Mouse (Mus musculus) hindbrain, embryonic 10.5 days (tissue): ENCODE measurements around the gene Ttc29. TPM values are rescaled to one million over a fixed set of nuclear protein-coding genes. Genes with fewer than 3 reads are reported as not detected.

Source experiments
- DNase-seq: peaks from one replicate; pipeline ENCODE4 v3.0.0-alpha.2; 2017; ENCODE audit warnings: low spot score
- H3K27ac ChIP-seq: fragments of 300-500 bp; sonication (generic); 2 replicates; pipeline ENCODE4 v1.5.1; 2016; ENCODE audit warnings: mild to moderate bottlenecking, moderate library complexity
- H3K27me3 ChIP-seq: fragments of 300-500 bp; sonication (generic); 2 replicates; pipeline ENCODE4 v1.6.1; 2016; ENCODE audit warnings: mild to moderate bottlenecking; ENCODE audit not compliant: poor library complexity, insufficient read depth, severe bottlenecking
- H3K36me3 ChIP-seq: fragments of 300-500 bp; sonication (generic); 2 replicates; pipeline ENCODE4 v1.6.1; 2016; ENCODE audit warnings: mild to moderate bottlenecking, moderate library complexity
- H3K4me1 ChIP-seq: fragments of 300-500 bp; sonication (generic); replicated peaks from 2 replicates; pipeline ENCODE4 v1.6.1; 2016; ENCODE audit warnings: mild to moderate bottlenecking
- H3K4me3 ChIP-seq: fragments of 300-500 bp; sonication (generic); 2 replicates; pipeline ENCODE4 v1.5.1; 2016; ENCODE audit warnings: mild to moderate bottlenecking, moderate library complexity
- H3K9me3 ChIP-seq: fragments of 300-500 bp; sonication (generic); 2 replicates; pipeline ENCODE4 v1.6.1; 2016; ENCODE audit warnings: mild to moderate bottlenecking, moderate library complexity
- WGBS: fragments of 180-500 bp; shearing (Covaris S2); methylation state at CpG from one replicate; pipeline ENCODE4 v1.1.7; 2016; 5-methylcytosine and 5-hydroxymethylcytosine counted together
- polyA plus RNA-seq: library from polyadenylated mRNA; unstranded; fragments of >200 nt; fragmentation: Nextera tagmentation; extraction: Ambion mirVana; gene quantifications from 2 replicates; pipeline ENCODE4 v1.2.1, GENCODE M21; 2016

The Ttc29 gene
- polyA plus RNA-seq, 1 experiment from 2014 or later = 1.1 TPM

DNA sequence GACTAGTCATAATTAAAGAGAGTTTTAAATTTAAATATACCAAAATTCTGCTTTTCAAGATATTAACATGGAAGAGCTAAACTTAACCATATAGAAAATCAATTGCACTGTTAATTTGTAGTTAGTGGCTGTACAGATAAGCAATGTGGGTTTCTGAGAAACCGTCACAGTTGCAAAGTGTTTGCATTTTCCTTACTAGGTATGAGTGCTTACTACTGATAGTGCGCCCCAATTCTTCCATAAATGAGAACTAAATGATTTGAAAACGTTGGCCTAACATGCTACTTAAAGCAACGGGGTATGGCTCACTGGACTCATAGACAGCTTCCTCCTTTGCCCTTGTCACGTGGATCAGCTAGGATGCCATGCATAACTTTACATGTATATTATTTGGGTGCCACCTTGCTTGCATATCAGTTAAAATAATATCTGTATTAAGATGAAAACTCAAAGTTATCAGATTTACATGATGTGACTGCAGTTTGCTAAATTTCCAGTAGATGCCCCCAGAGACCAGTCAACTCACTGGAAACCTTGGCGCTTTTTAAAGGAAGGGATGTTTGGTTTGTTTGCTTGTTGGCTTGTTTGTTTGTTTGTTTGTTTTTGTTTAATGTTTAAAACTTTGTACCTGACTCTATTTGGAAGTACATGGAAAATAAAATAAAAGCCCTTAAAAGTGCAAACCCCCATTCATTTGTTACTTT lies 25.0 kb downstream of the Ttc29 start:
- Histone ChIP-seq H3K9me3 (no peaks in the 10 kb centered on the region), H3K4me1 (peaks cover 3% of the 10 kb centered on the region; the same call in 1 of the 2 replicates), H3K4me3 (no peak overlapping the region), H3K36me3 (no peaks in the 10 kb centered on the region), H3K27ac (no peak overlapping the region), H3K27me3 (no peaks in the 10 kb centered on the region)
- no peak for DNase-seq
- 63% methylated on average over 6 of the region's 6 CpGs for WGBS

DNA sequence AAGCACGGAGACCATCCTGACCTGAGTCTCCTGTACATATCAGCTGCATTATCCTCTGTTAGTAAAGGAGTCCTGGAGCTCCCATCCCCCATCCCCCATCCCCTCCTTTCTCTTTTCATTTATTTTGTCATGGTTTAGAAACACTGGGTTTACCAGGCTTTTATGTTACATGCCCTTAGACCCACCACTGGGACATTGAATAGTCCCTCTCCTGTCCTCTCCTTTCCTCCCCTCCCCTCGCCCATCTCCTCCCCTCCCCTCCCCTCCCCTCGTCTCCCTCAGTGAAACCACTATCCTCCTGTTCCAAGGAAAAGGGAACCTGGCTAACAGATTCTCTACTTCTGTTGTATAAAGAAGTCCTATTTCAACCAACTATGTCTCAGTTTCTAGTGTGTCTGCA lies 38.0 kb downstream of the Ttc29 start:
- H3K9me3 ChIP-seq = no peaks in the 10 kb centered on the region
- WGBS = 21% methylated on average over 3 of the region's 3 CpGs
- no peak overlapping the region for H3K27ac ChIP-seq
- DNase-seq = no peak
- H3K4me3 ChIP-seq = no peak overlapping the region
- peaks cover 18% of the 10 kb centered on the region for H3K4me1 ChIP-seq
- H3K36me3 ChIP-seq = no peaks in the 10 kb centered on the region
- H3K27me3 ChIP-seq = no peaks in the 10 kb centered on the region

DNA sequence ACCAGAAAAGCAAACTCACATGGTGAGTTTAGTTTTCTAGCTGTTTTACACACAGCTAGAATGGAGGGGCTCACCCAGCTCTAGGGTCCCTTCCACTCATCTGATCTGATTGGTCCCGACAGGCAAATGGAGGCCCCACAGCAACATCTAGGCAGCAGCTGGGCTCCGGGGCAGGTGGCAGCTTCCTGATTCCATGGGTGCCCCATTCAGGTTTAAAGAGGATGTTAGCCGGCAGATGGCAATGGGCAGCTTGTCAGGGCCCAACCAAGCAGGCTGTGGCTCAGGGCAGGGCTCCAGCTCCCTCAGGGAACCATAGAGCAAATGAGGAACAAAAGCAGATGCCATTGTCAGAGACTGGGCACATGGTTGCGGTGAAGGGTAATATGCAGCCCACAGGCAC lies 41.3 kb downstream of the Ttc29 start:
- no peak overlapping the region for H3K4me3 ChIP-seq
- H3K27me3 ChIP-seq = no peaks in the 10 kb centered on the region
- H3K9me3 ChIP-seq = no peaks in the 10 kb centered on the region
- H3K4me1 ChIP-seq = peaks cover 18% of the 10 kb centered on the region
- DNase-seq = no peak
- no peak overlapping the region for H3K27ac ChIP-seq
- 90% methylated on average over 4 of the region's 4 CpGs for WGBS
- no peaks in the 10 kb centered on the region for H3K36me3 ChIP-seq

DNA sequence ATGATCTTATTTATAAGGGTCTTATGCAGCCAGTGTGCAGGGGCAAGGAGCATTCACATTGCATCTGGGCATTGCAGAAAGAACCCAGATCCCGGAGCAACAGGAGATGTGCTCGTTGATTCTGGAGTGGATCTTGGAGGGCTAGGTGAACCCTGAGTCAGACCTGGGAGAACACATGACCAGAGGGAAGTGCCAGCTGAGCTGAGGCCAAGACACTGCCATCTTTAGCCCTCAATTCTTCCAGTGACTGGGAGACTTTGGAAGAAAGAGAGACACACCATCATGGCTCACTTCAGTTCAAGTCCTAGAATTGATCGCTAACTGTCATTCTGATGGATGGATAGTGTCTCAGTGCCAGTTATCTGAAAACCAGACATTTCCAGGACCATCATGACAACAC lies 41.9 kb downstream of the Ttc29 start:
- peaks cover 18% of the 10 kb centered on the region for H3K4me1 ChIP-seq
- H3K36me3 ChIP-seq = no peaks in the 10 kb centered on the region
- H3K27me3 ChIP-seq = no peaks in the 10 kb centered on the region
- no peak overlapping the region for H3K4me3 ChIP-seq
- no peak overlapping the region for H3K27ac ChIP-seq
- DNase-seq = no peak
- WGBS = 93% methylated on average over 3 of the region's 3 CpGs
- no peaks in the 10 kb centered on the region for H3K9me3 ChIP-seq

DNA sequence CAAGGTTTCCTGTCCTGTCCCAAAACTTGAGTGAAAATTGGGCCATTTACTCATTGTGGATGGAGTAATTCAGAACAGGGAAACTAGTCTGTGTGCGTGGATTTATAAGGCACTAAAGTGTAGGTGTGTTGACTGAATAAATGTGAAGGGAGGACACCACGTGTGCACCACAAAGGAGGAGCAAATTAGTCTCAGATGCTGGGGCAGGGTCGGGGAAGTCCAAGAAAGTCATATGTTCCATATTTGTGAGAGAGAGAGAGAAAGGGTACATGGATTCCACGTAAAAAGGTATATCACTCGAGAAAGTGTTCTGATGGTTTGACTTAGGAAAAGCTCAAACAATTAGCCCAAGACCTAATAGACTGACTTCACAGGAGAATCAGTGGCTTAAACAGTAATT lies 52.4 kb downstream of the Ttc29 start:
- H3K4me3 ChIP-seq = no peak overlapping the region
- H3K36me3 ChIP-seq = no peaks in the 10 kb centered on the region
- H3K9me3 ChIP-seq = no peaks in the 10 kb centered on the region
- H3K27ac ChIP-seq = no peak overlapping the region
- H3K4me1 ChIP-seq = peaks cover 8% of the 10 kb centered on the region
- H3K27me3 ChIP-seq = peaks cover 3% of the 10 kb centered on the region; the same call in 1 of the 2 replicates
- DNase-seq = no peak
- 78% methylated on average over 5 of the region's 5 CpGs for WGBS

DNA sequence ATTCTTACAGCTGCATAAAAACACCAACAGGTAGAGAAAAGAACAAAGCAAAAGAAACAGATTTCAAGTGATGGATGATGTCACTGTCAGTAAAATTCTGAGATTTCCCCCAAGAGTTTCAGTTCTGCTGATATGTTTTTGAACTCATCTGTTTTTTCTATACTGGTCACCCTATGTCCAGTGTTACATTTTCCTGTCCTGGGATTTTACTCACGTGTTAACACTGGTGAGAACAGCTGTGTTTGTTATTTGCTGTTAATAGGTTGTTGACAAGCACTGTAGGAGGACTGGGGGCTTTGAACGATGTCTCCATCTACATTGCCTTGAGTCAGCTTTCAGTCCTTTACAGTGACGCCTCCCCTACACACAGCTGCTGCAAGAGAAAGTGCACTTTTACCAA lies 53.1 kb downstream of the Ttc29 start:
- Histone ChIP-seq H3K4me3 (no peak overlapping the region), H3K36me3 (no peaks in the 10 kb centered on the region), H3K9me3 (no peaks in the 10 kb centered on the region), H3K27me3 (peaks cover 3% of the 10 kb centered on the region; the same call in 1 of the 2 replicates), H3K27ac (no peak overlapping the region), H3K4me1 (peaks cover 8% of the 10 kb centered on the region)
- DNase-seq = no peak
- 28% methylated on average over 3 of the region's 3 CpGs for WGBS

DNA sequence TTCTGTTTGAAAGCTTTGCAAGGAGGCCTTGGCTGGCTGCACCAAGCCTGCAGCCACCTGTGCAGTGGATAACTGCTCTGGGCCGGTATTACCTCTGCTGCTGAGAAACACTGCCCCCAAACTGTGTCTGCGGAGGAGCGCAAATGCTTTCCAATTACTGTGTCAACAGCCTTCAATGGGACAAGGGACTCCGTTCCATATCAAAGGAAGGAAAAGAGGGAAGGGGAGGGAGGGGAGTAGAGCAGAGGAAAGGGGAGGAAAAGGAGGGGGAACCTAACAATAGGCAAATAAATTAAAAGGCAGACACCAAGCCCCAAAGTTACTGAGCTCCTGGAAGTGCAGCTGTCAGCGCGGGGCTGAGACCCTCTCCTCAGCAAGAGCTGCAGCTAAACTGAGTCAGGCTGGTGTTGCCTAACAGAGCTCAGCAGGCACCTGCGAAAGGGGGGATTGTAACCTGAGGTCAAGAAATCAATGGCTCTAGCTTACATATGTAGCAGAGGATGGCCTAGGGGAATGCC lies 54.9 kb downstream of the Ttc29 start:
- Histone ChIP-seq H3K9me3 (no peaks in the 10 kb centered on the region), H3K4me3 (peak overlapping the region; percentile 9; the same call in 1 of the 2 replicates), H3K4me1 (peaks cover 14% of the 10 kb centered on the region), H3K36me3 (no peaks in the 10 kb centered on the region), H3K27me3 (peaks cover 3% of the 10 kb centered on the region; the same call in 1 of the 2 replicates), H3K27ac (no peak overlapping the region)
- WGBS = 2% methylated on average over 7 of the region's 7 CpGs
- peak; percentile 16 for DNase-seq

DNA sequence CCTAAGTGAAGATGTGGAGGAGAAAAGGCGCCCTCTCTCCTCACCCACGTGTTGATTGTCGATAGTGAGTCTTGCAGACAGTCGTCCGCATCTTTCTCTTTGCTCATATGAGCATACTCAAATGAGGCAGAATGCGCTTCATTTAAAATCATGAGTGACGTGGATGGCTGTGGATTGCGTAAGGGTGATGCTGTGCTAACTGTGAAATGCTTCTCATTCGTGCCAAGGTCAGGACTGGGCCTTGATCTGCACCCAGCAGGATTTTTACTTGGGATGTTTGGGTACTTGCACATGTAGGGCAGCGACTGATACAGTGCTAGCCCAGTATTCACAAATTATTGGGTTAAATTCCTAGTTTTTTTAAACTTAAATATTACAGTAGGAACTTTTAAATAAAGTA lies 56.2 kb downstream of the Ttc29 start:
- WGBS = 82% methylated on average over 10 of the region's 10 CpGs
- DNase-seq = no peak
- no peak overlapping the region for H3K27ac ChIP-seq

DNA sequence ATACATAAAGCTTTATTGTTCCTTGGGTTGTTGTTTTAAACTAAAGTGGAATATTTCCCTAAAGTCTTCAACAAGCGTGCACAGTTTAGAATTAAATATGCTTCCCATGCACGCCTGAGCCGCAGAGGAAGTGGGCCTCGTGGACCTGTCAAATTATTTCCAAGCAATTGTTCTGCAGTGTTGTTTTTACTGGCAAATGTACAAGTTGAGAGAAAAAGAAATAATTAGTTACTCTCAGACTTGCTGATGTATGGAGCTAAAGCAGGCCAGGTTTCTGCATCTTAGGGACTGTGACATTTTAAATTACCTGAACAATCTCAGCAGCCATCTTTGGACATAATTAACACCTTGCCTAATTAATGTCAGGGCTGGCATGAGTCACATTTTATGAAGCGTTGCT lies 58.3 kb downstream of the Ttc29 start:
- whole genome bisulfite sequencing = 79% methylated on average over 5 of the region's 5 CpGs
- peaks cover 3% of the 10 kb centered on the region; the same call in 1 of the 2 replicates for H3K27me3 ChIP-seq
- H3K4me1 ChIP-seq = peaks cover 14% of the 10 kb centered on the region
- H3K9me3 ChIP-seq = no peaks in the 10 kb centered on the region
- DNase-seq = no peak
- H3K27ac ChIP-seq = no peak overlapping the region
- no peak overlapping the region for H3K4me3 ChIP-seq
- H3K36me3 ChIP-seq = no peaks in the 10 kb centered on the region

More for the DNA sequence above, 56.2 kb downstream of the Ttc29 start:
- Histone ChIP-seq H3K4me3 (no peak overlapping the region), H3K27me3 (peaks cover 3% of the 10 kb centered on the region; the same call in 1 of the 2 replicates), H3K4me1 (peaks cover 14% of the 10 kb centered on the region), H3K36me3 (no peaks in the 10 kb centered on the region), H3K9me3 (no peaks in the 10 kb centered on the region)

DNA sequence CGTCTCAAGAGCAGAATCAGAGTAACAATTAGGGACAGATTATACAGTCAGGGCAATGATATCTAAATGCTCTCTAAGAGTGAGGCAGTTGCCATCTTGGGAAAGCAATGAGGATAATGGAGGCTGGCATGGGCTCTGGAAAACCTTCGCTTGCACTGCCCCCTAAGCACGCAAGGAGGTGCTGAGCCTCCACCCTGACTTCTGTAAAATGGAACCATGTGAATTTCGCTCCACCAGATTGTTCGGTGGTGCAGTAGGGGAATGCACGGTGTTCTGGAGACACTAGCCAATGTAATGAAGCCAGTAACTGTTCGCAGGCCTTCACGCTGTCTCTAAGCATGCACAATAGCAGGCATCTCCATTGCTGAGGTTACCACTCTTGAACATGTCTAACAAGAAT lies 63.0 kb downstream of the Ttc29 start:
- H3K4me1 ChIP-seq = peaks cover 6% of the 10 kb centered on the region; the same call in 1 of the 2 replicates
- H3K4me3 ChIP-seq = no peak overlapping the region
- no peaks in the 10 kb centered on the region for H3K9me3 ChIP-seq
- no peaks in the 10 kb centered on the region for H3K36me3 ChIP-seq
- WGBS = 88% methylated on average over 8 of the region's 8 CpGs
- H3K27me3 ChIP-seq = no peaks in the 10 kb centered on the region
- H3K27ac ChIP-seq = no peak overlapping the region
- no peak for DNase-seq

DNA sequence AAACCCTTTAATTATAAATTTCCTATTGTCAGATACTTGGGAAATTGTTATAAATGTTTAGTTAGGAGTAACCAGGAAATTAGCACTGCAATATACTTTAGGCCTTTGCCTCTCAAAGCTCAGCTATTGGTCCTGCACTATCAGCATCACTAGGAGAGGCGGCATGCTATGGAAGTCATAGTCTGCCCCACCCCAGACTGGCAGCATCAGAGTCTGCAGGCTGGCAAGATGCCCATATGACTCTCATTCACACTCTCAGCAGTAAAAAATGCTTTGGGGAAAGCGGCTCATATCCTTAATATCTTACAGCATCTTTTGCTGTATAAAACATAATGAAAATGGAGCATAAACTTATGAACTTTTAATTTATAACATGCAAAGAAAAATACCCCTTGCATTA lies 64.3 kb downstream of the Ttc29 start:
- no peak overlapping the region for H3K4me3 ChIP-seq
- H3K4me1 ChIP-seq = no peaks in the 10 kb centered on the region
- H3K27ac ChIP-seq = no peak overlapping the region
- H3K27me3 ChIP-seq = no peaks in the 10 kb centered on the region
- H3K36me3 ChIP-seq = no peaks in the 10 kb centered on the region
- 90% methylated on average over 2 of the region's 2 CpGs for WGBS
- DNase-seq = no peak
- H3K9me3 ChIP-seq = no peaks in the 10 kb centered on the region

DNA sequence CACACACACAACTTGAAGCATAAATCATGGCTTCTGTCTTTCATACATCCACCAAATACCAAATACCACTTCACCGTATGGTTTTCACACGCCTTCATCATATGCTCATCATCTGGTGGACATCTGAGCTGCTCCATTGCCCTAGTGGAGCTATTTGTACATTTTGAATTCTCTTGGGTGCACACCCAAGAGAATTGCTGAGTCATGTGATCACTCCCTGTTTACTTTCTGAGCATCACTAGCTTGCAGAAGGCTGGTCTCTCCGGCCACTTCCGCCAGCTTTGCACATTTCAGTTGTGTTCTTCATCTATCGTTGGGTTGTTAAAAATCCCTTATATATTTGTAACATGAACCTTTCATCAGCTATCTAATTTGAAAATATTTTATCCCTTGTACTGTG lies 65.5 kb downstream of the Ttc29 start:
- Histone ChIP-seq H3K36me3 (no peaks in the 10 kb centered on the region), H3K9me3 (no peaks in the 10 kb centered on the region), H3K27me3 (no peaks in the 10 kb centered on the region), H3K4me3 (no peak overlapping the region), H3K4me1 (no peaks in the 10 kb centered on the region), H3K27ac (no peak overlapping the region)
- 90% methylated on average over 5 of the region's 5 CpGs for WGBS
- DNase-seq = no peak

DNA sequence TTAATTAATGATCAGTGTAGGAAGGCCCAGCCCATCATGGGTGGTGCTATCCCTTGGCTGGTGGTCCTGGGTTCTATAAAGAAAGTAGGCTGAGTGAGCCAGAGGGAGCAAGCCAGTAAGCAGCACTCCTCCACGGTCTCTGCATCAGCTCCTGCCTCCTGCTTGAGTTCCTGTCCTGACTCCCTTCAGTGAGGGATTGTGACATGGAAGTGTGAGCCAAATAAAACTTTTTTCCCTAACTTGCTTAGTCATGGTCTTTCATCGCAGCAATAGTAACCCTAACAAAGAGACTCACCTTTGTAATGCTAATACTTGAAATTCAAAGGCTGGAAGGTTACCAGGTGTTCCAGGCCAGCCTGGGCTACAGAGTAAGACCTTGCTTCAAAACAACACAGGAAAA lies 71.7 kb downstream of the Ttc29 start:
- Histone ChIP-seq H3K27me3 (no peaks in the 10 kb centered on the region), H3K4me3 (no peak overlapping the region), H3K4me1 (no peaks in the 10 kb centered on the region), H3K36me3 (no peaks in the 10 kb centered on the region), H3K27ac (no peak overlapping the region), H3K9me3 (no peaks in the 10 kb centered on the region)
- 76% methylated on average over 2 of the region's 2 CpGs for WGBS
- no peak for DNase-seq
